Mouse (Mus musculus): Measurements from ENCODE around the gene Lrrc1.

DNA sequence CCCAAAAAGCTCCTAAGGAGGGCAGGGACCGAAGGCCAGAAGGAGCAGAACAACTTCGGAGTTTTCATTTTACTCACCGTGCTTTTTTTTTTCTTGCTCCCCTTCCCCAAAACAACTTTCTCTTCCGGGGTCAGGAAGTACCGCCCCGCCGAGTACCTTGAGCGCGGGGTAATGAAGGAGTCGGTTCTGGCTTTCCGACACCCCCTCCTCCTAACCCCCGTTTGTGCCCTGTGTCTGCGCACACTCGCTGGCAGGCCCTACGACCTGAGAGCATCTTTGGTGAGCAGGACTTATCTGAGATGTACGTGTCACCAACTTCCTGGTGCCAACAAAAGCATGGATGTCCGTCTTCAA is 375 bp upstream of the Lrrc1 start:
- TF ChIP-seq CTCF (IDR thresholded peaks at IDR 0.05) (no peak), EP300 (IDR thresholded peaks at IDR 0.05) (no peak)

All from lung, postnatal 0 days (tissue).